In the genomic region with DNA sequence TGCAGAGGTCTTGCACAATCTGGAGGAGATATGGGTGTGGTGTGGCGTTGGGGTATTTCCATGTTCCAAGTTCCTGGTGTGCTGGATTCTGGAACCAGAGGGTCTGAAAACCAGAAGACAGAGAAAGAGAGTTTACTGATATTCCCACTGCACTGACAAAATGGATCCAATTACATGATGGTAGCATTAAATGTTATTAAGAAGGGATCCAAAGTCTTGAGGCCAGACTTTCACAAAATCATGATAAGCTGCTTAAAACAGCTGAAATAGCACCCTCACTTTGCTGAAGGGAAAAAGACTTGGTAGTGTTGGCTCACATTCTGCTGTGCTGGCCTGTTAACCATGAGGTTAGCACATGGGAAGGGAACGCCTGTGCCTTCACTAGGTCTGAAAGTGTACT, we compare ENCODE assay signal across 19 mouse cellular contexts.
A peak's percentile ranks its signal among the peaks of the same experiment; 100 is the strongest.
DNase-seq lines count a peak whose midpoint lies in the region; ATAC-seq and TF ChIP-seq lines count a peak whose summit lies in the region.
"Had no signal": no experiment of that assay in that cellular context is flagged by ENCODE, and none has a peak within 500 bp of the region (broad histone marks: within the 10 kb centered on the region; RNA-seq: fewer than 3 reads in every experiment).

No protein-coding gene starts in this region.

- H3K9me3 ChIP-seq in forebrain, embryonic 10.5 days = no peaks in the 10 kb centered on the region
- H3K9me3 ChIP-seq in forebrain, postnatal 0 days (ENCODE audit: low read length) = no peaks in the 10 kb centered on the region
- H3K9me3 ChIP-seq in limb, embryonic 14.5 days (ENCODE audit: control insufficient read depth, low read length) = no peaks in the 10 kb centered on the region
- no peaks in the 10 kb centered on the region for H3K9me3 ChIP-seq in limb, embryonic 10.5 days (replicated peaks)
- H3K9me3 ChIP-seq in forebrain, embryonic 12.5 days = no peaks in the 10 kb centered on the region
- H3K9me3 ChIP-seq: hindbrain, embryonic 15.5 days; intestine, embryonic 15.5 days; midbrain, embryonic 15.5 days had no signal

- H3K27ac ChIP-seq in forebrain, embryonic 10.5 days = peak overlapping the region; percentile 79
- H3K27ac ChIP-seq in forebrain, postnatal 0 days (ENCODE audit: low read depth, low read length) = no peak overlapping the region
- H3K27ac ChIP-seq in limb, embryonic 14.5 days (replicated peaks; ENCODE audit: low read depth, low read length) = 0 out of 2 replicates have a peak overlapping the region, but pooled peaks have one; percentile 48
- no peak overlapping the region for H3K27ac ChIP-seq in limb, embryonic 10.5 days
- peak overlapping the region; percentile 76 for H3K27ac ChIP-seq in forebrain, embryonic 12.5 days
- H3K27ac ChIP-seq: hindbrain, embryonic 15.5 days; intestine, embryonic 15.5 days; liver, embryonic 14.5 days; midbrain, embryonic 15.5 days had no signal

- H3K4me2 ChIP-seq in forebrain, postnatal 0 days (ENCODE audit: low read depth) = no peak overlapping the region
- no peak overlapping the region for H3K4me2 ChIP-seq in limb, embryonic 14.5 days (replicated peaks; ENCODE audit: low read depth, low read length, severe bottlenecking)
- H3K4me2 ChIP-seq in forebrain, embryonic 12.5 days = no peak overlapping the region
- H3K4me2 ChIP-seq: intestine, embryonic 15.5 days; lung, embryonic 14.5 days had no signal

- H3K4me3 ChIP-seq in forebrain, embryonic 10.5 days = no peak overlapping the region
- H3K4me3 ChIP-seq in forebrain, postnatal 0 days (ENCODE audit: low read depth, low read length) = no peak overlapping the region
- H3K4me3 ChIP-seq in limb, embryonic 14.5 days (replicated peaks; ENCODE audit: low read length) = no peak overlapping the region
- H3K4me3 ChIP-seq in limb, embryonic 10.5 days = no peak overlapping the region
- H3K4me3 ChIP-seq in forebrain, embryonic 12.5 days (replicated peaks) = no peak overlapping the region
- H3K4me3 ChIP-seq: hindbrain, embryonic 15.5 days; intestine, embryonic 15.5 days; limb, embryonic 13.5 days; megakaryocyte, embryonic 14.5 days; midbrain, embryonic 15.5 days had no signal

- no peak overlapping the region for H3K9ac ChIP-seq in forebrain, postnatal 0 days
- no peak overlapping the region for H3K9ac ChIP-seq in limb, embryonic 14.5 days (ENCODE audit: low read depth, low read length, severe bottlenecking)
- no peak overlapping the region for H3K9ac ChIP-seq in forebrain, embryonic 12.5 days
- H3K9ac ChIP-seq: hindbrain, embryonic 15.5 days; intestine, embryonic 15.5 days; limb, embryonic 13.5 days; liver, embryonic 14.5 days; lung, embryonic 14.5 days; midbrain, embryonic 15.5 days had no signal

- ATAC-seq in forebrain, postnatal 0 days = no peak
- ATAC-seq in limb, embryonic 14.5 days (ENCODE audit: low FRiP score, low read depth) = peak; percentile 53; the same call in 1 of the 2 replicates
- ATAC-seq in forebrain, embryonic 12.5 days (ENCODE audit: low FRiP score) = no peak
- ATAC-seq: activated CD4-positive, CD25-positive, alpha-beta regulatory T cell, adult 4 months; intestine, embryonic 15.5 days had no signal

- no peak for TF ChIP-seq CTCF in forebrain, postnatal 0 days (IDR thresholded peaks at IDR 0.05; ENCODE audit: low read depth)

- TF ChIP-seq POLR2A in limb, embryonic 14.5 days (IDR thresholded peaks at IDR 0.05; ENCODE audit: borderline replicate concordance, extremely low read depth, insufficient read depth, insufficient read length) = no peak

- DNase-seq in forebrain, embryonic 10.5 days (ENCODE audit: extremely low spot score, low spot score) = no peak
- no peak for DNase-seq in forebrain, postnatal 0 days
- peak; percentile 58 for DNase-seq in limb, embryonic 14.5 days (ENCODE audit: low spot score)
- DNase-seq in limb, embryonic 10.5 days (ENCODE audit: low spot score) = no peak
- DNase-seq in skeletal muscle tissue, adult 2 months (ENCODE audit: low read depth, low spot score) = peak; percentile 23
- no peak for DNase-seq in ovary, postnatal 36 days (ENCODE audit: low spot score)
- no peak for DNase-seq in lung, postnatal 10 days
- DNase-seq: adrenal gland, adult 8-10 months; thymus, adult 18-20 months; thymus, postnatal 4 days had no signal

- peaks cover 30% of the 10 kb centered on the region for H3K4me1 ChIP-seq in forebrain, embryonic 10.5 days
- H3K4me1 ChIP-seq in forebrain, postnatal 0 days (ENCODE audit: insufficient read depth) = peaks cover 12% of the 10 kb centered on the region; the same call in 1 of the 2 replicates
- peaks cover 10% of the 10 kb centered on the region for H3K4me1 ChIP-seq in limb, embryonic 14.5 days (ENCODE audit: control insufficient read depth, insufficient read depth, low read length)
- peaks cover 24% of the 10 kb centered on the region for H3K4me1 ChIP-seq in limb, embryonic 10.5 days
- H3K4me1 ChIP-seq in forebrain, embryonic 12.5 days = peaks cover 27% of the 10 kb centered on the region
- H3K4me1 ChIP-seq: intestine, embryonic 15.5 days had no signal

- 90% methylated on average over 2 of the region's 2 CpGs for WGBS in forebrain, embryonic 10.5 days
- WGBS in forebrain, postnatal 0 days = 55% methylated on average over 2 of the region's 2 CpGs
- WGBS in limb, embryonic 14.5 days = 45% methylated on average over 2 of the region's 2 CpGs
- WGBS in limb, embryonic 10.5 days = 97% methylated on average over 2 of the region's 2 CpGs
- WGBS in forebrain, embryonic 12.5 days = 81% methylated on average over 2 of the region's 2 CpGs

- no peaks in the 10 kb centered on the region for H3K36me3 ChIP-seq in forebrain, embryonic 10.5 days (replicated peaks)
- no peaks in the 10 kb centered on the region for H3K36me3 ChIP-seq in forebrain, postnatal 0 days (ENCODE audit: insufficient read depth)
- H3K36me3 ChIP-seq in limb, embryonic 14.5 days (ENCODE audit: control insufficient read depth, insufficient read depth, low read length) = no peaks in the 10 kb centered on the region
- no peaks in the 10 kb centered on the region for H3K36me3 ChIP-seq in limb, embryonic 10.5 days
- H3K36me3 ChIP-seq in forebrain, embryonic 12.5 days (replicated peaks) = no peaks in the 10 kb centered on the region
- H3K36me3 ChIP-seq: hindbrain, embryonic 15.5 days; intestine, embryonic 15.5 days; limb, embryonic 13.5 days; midbrain, embryonic 15.5 days had no signal

- no peaks in the 10 kb centered on the region for H3K27me3 ChIP-seq in forebrain, embryonic 10.5 days (ENCODE audit: poor library complexity, severe bottlenecking)
- no peaks in the 10 kb centered on the region for H3K27me3 ChIP-seq in forebrain, postnatal 0 days (ENCODE audit: insufficient read depth, low read length)
- H3K27me3 ChIP-seq in limb, embryonic 14.5 days (ENCODE audit: control insufficient read depth, insufficient read depth, low read length) = no peaks in the 10 kb centered on the region
- H3K27me3 ChIP-seq in limb, embryonic 10.5 days (ENCODE audit: low read depth, poor library complexity, severe bottlenecking) = no peaks in the 10 kb centered on the region
- H3K27me3 ChIP-seq in forebrain, embryonic 12.5 days = no peaks in the 10 kb centered on the region
- H3K27me3 ChIP-seq: hindbrain, embryonic 15.5 days; intestine, embryonic 15.5 days; limb, embryonic 13.5 days; megakaryocyte, embryonic 14.5 days; midbrain, embryonic 15.5 days had no signal

Comparison
In these comparisons a context has a peak if more than half of its experiments do, and no peak if none do; other contexts are left out.
1. DNase-seq: peak in limb, embryonic 14.5 days (single experiment) and skeletal muscle tissue, adult 2 months (single experiment); none in forebrain, embryonic 10.5 days (single experiment), forebrain, postnatal 0 days (single experiment), limb, embryonic 10.5 days (single experiment), ovary, postnatal 36 days (single experiment) and lung, postnatal 10 days (single experiment).
2. H3K27ac ChIP-seq: peak in forebrain, embryonic 10.5 days (single experiment), limb, embryonic 14.5 days (single experiment) and forebrain, embryonic 12.5 days (single experiment); none in forebrain, postnatal 0 days (single experiment) and limb, embryonic 10.5 days (single experiment).